Mouse (Mus musculus): Measurements from ENCODE around the gene Vmn2r25.
"Not testable (repeated sequence)": the region's sequence is repeated elsewhere in the genome, so short reads cannot be mapped to it uniquely, and the experiment has no call there.

The Vmn2r25 gene

DNA sequence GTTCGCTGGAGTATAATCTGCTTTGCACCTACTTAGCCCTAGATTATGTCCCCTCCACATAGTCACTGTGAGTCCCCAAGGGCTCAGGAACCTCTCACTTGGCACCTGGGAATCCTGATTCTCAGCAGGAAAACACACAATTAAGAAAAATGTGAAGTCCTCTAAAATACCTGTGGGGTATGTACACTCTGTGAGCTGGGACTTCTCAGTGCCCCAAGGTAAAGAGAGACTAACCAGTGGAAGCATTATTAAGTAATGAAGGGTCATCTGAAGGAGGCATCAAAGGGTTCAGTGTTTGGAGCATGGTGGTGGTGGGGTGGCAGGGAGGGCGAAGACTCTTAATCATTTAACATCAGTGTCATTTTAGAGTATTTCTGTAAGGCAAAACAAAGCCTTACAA lies at the start of gene Vmn2r25:
TSS of gene Vmn2r25 (minus strand) at position 101 of the 400 bp plus-strand sequence.
- DNase-seq (ENCODE audit: low spot score), result not testable (repeated sequence)

DNA sequence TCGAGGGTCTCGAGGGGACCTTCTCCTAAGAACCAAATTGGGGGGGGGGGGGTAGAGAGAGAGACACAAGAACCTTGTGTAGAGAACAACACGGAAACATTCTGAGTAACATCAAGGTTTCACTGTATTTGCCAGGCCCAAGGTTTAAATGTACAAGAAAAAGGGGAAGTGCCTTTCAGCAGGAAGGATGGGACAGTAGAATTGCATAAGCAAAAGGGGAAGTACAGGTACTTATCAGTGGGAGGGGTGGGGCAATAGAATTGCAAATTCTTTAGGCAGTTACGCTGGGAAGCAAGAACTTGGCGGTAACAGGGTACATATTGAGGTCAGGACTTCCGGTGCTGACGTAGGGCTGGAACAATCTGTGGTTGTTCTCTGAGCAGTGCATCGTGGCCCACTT lies 33.3 kb downstream of the Vmn2r25 start:
- DNase-seq (ENCODE audit: low spot score), result no peak

DNA sequence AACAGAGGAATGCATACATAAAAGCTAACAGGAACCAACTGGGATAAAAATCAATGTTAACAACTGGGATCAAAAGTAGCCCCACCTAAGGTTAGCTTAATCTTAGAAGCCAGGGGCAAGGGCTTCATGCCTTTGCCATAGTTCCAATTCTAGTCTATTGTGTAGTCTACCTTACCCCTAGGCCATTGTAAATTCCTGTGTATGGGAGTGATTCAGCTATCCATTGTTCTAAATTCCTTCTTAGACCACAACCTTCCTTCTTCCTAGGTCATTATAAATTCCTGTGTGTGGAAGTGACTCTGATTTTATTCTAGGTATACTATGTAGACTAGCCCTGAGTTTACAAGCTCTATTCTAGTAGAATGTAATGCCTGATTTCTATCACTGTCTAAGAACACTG lies 43.0 kb downstream of the Vmn2r25 start:
- not testable (repeated sequence) for DNase-seq (ENCODE audit: low spot score)

DNA sequence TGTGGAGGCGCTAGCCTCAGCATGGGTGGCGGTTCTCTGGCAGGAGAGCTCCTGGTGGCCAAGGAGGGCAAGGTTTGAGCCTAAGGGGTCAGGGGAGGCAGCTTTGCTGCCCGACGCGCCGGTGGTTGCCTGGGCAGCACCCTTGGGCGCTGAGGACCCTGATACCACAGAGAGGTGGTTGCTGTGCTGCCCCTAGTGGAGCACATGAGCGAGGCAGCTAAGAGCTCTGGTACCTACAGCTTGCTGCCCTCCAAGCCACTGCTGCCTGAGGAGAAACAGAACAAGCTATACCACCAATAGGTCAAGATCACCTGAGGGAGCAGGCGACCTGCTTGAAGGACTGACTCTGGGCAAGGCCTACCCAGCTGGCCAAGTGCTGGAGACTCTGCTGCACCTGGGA lies 59.5 kb downstream of the Vmn2r25 start:
- no peak for DNase-seq (ENCODE audit: low spot score)

DNA sequence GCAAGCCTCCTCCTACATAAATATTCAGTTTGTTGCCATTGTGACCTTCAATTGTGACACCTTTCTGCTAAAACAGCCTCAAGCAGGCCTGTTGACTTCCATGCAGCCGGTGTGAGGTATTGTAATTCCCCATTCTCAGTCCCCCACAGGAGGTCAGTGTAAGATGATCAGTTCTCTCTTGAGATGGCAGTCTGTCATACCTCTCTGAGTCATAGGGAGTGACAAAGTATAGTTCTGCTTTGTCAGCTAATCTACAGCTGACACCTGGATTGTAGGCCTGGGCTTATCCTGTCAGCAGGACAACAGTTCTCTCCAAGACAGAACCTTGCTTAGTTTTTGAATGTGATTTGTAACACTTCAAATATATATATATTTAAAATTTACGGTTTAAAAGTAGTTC lies 68.4 kb downstream of the Vmn2r25 start:
- no peak for DNase-seq (ENCODE audit: low spot score)

DNA sequence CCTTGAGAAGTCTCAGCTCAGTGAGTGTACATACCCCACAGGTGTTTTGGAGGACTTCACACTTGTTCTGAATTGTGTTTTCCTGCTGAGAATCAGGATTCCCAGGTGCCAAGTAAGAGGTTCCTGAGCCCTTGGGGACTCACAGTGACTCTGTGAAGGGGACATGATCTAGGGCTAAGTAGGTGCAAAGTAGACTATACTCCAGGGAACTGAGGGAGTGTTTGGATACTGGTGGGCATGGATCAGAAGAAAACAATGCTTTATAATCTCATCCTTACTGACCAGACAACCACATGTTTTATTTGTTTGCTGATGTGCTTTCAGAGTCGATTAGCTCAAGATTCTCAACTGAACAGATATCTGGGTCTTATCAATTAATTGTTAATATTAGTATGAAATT lies 74.7 kb downstream of the Vmn2r25 start, which contains the start of gene Vmn2r24:
TSS of gene Vmn2r24 (plus strand) at position 301 of the 400 bp plus-strand sequence.
- DNase-seq (ENCODE audit: low spot score), result no peak
